Mouse (Mus musculus): ENCODE measurements around the gene Iqschfp. TPM values are rescaled to one million over a fixed set of nuclear protein-coding genes. Genes with fewer than 3 reads are reported as not detected.
"Not testable (repeated sequence)": the region's sequence is repeated elsewhere in the genome, so short reads cannot be mapped to it uniquely, and the experiment has no call there.

Gene Iqschfp
- polyA plus RNA-seq, 1 experiment from 2014 or later, result not detected

DNA sequence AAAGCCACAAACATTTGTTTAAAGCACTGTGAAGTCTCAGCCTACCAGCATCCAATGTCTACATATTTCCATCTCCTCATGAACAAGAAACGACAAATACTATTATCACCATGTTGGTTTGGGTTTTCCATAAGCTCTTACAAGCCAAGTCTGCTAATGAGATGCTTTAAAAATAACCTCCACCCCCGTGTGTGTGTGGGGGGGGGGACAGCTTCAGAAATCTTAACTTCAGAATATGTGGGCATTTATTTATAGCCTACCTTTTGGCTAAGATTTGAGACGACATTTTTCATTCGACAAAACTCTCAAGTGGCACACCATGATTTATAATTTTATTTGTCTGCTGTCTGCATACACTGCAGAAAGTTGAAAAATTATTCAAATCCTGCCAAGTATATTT, 185.4 kb downstream of the Iqschfp start:
- no peak overlapping the region for H3K27ac ChIP-seq (ENCODE audit: low read depth)
- DNase-seq, result no peak
- no peak overlapping the region for H3K4me2 ChIP-seq (ENCODE audit: low read depth, low read length)
- no peaks in the 10 kb centered on the region for H3K36me3 ChIP-seq (replicated peaks; ENCODE audit: insufficient read depth, low read length)
- no peak for TF ChIP-seq EP300 (IDR thresholded peaks at IDR 0.05; ENCODE audit: low read depth)
- no peak for TF ChIP-seq CTCF (IDR thresholded peaks at IDR 0.05; ENCODE audit: low read depth)
- ATAC-seq, result no peak
- H3K9me3 ChIP-seq (ENCODE audit: low read length), result no peaks in the 10 kb centered on the region
- WGBS (ENCODE audit: insufficient replicate concordance), result 59% methylated on average over 4 of the region's 4 CpGs
- no peaks in the 10 kb centered on the region for H3K4me1 ChIP-seq (ENCODE audit: insufficient read depth)
- no peaks in the 10 kb centered on the region for H3K27me3 ChIP-seq (ENCODE audit: insufficient read depth, low read length)
- H3K4me3 ChIP-seq (ENCODE audit: low read depth, low read length), result no peak overlapping the region
- no peak overlapping the region for H3K9ac ChIP-seq (replicated peaks)

DNA sequence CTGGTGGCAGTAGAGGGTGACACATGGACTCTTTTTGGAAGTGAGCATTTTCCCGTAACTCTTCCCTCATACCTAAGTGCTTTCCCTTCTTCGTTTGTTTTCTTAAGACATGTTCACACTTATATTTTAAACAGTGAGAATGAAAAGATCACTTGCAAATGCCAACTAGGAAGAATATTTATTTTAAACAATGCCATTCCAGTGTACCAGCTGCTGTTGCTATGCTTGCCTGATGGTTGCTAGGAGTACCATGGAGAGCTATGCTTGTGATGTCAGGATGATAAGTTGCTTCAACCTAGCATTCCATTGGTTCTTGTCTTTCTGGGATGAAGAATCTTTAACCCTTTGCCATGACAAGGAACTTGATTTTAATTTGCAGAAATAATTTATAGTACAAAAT, 193.0 kb downstream of the Iqschfp start:
- TF ChIP-seq CTCF (IDR thresholded peaks at IDR 0.05; ENCODE audit: low read depth), result no peak
- no peak for TF ChIP-seq EP300 (IDR thresholded peaks at IDR 0.05; ENCODE audit: low read depth)
- Histone ChIP-seq H3K4me2 (ENCODE audit: low read depth, low read length) (no peak overlapping the region), H3K4me1 (ENCODE audit: insufficient read depth) (no peaks in the 10 kb centered on the region), H3K27ac (ENCODE audit: low read depth) (no peak overlapping the region), H3K9ac (replicated peaks) (no peak overlapping the region), H3K36me3 (replicated peaks; ENCODE audit: insufficient read depth, low read length) (no peaks in the 10 kb centered on the region), H3K4me3 (ENCODE audit: low read depth, low read length) (no peak overlapping the region), H3K27me3 (ENCODE audit: insufficient read depth, low read length) (no peaks in the 10 kb centered on the region), H3K9me3 (ENCODE audit: low read length) (no peaks in the 10 kb centered on the region)
- 84% methylated on average over 2 of the region's 2 CpGs for WGBS (ENCODE audit: insufficient replicate concordance)
- DNase-seq (no peak), ATAC-seq (no peak)

DNA sequence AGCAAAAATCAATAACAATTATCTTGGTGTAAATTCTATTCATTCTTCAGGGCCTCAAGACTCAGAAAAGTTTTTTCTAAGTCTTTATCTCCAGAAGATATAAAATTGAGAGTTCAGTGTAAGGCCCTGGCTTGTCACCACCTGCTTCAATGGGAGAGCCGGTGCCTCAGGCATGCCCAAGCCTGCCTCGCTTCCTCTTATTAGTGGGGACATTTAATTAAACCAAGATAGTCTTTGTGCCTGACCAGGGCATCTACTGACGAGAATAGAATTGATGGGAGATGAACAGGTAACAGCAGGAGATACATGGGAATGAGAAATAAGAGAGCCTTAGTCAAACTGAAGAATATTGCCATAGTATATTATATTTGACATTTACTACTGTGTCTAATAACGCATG, 200.1 kb downstream of the Iqschfp start:
- H3K9me3 ChIP-seq (ENCODE audit: low read length), result no peaks in the 10 kb centered on the region
- no peak overlapping the region for H3K4me3 ChIP-seq (ENCODE audit: low read depth, low read length)
- DNase-seq, result no peak
- H3K36me3 ChIP-seq (replicated peaks; ENCODE audit: insufficient read depth, low read length), result no peaks in the 10 kb centered on the region
- TF ChIP-seq EP300 (IDR thresholded peaks at IDR 0.05; ENCODE audit: low read depth) (no peak), CTCF (IDR thresholded peaks at IDR 0.05; ENCODE audit: low read depth) (no peak)
- H3K9ac ChIP-seq (replicated peaks), result no peak overlapping the region
- ATAC-seq, result no peak
- H3K4me1 ChIP-seq (ENCODE audit: insufficient read depth), result no peaks in the 10 kb centered on the region
- no peak overlapping the region for H3K27ac ChIP-seq (ENCODE audit: low read depth)
- no peak overlapping the region for H3K4me2 ChIP-seq (ENCODE audit: low read depth, low read length)
- WGBS (ENCODE audit: insufficient replicate concordance), result 77% methylated on average over 4 of the region's 4 CpGs
- no peaks in the 10 kb centered on the region for H3K27me3 ChIP-seq (ENCODE audit: insufficient read depth, low read length)

DNA sequence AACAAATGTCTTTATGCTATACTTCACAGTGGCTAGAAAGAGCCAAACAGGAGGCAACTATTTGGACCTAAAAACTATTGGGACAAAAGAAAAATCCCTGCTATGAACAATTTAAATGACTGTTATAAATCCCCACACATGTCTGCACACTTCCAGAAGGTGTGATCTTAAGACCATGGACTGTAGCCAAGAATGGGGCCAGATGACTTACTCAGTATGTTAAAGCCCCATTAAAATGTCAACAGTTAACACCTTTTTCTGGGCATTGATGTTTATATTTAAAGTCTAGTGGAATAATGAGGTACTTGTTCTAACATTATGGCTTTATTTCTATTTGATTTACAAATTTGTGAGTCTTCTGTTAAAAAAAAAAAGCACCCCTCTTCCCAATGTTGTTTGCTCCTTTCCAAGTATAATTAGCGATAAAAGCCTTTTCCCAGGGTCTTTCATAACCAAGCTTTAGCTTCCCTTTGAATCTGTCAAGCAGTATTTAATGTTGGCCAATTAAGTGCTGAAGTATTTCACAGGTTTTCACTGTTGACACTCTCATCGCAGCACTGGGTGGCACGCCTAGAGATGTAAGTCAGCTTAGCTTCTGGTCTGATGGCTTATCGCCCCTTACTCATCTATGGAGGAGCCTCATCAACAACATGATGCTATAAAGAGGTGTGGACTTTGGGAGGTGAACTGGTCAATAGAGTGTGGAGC, 204.8 kb downstream of the Iqschfp start:
- TF ChIP-seq EP300 (IDR thresholded peaks at IDR 0.05; ENCODE audit: low read depth) (no peak), CTCF (IDR thresholded peaks at IDR 0.05; ENCODE audit: low read depth) (no peak)
- H3K36me3 ChIP-seq (replicated peaks; ENCODE audit: insufficient read depth, low read length), result no peaks in the 10 kb centered on the region
- DNase-seq (no peak), ATAC-seq (no peak)
- 72% methylated on average over 4 of the region's 4 CpGs for WGBS (ENCODE audit: insufficient replicate concordance)
- H3K9me3 ChIP-seq (ENCODE audit: low read length), result no peaks in the 10 kb centered on the region
- no peaks in the 10 kb centered on the region for H3K27me3 ChIP-seq (ENCODE audit: insufficient read depth, low read length)
- H3K9ac ChIP-seq (replicated peaks), result no peak overlapping the region
- no peak overlapping the region for H3K4me3 ChIP-seq (ENCODE audit: low read depth, low read length)
- no peak overlapping the region for H3K4me2 ChIP-seq (ENCODE audit: low read depth, low read length)
- H3K4me1 ChIP-seq (ENCODE audit: insufficient read depth), result no peaks in the 10 kb centered on the region
- H3K27ac ChIP-seq (ENCODE audit: low read depth), result no peak overlapping the region

DNA sequence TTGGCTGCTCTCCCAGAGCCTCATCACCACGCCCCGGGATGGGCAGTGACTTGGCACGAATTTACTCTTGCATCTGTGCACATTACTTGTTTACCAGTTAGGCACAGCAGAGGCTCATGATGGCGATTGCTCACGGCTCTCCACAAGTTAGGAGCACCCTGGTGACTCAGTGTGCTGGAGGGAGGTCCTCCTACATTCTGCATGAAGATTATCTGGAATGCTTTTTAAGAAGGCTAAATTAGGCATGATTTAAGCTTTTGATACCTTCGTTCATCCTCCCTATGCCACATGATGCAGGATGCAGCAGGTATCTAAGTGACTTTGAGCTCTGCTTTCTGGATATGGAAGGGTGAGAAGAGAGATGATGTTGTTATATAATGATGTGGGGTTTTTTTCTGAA, 207.5 kb downstream of the Iqschfp start:
- not testable (repeated sequence) for ATAC-seq; H3K4me3 ChIP-seq (ENCODE audit: low read depth, low read length); H3K4me2 ChIP-seq (ENCODE audit: low read depth, low read length); H3K9me3 ChIP-seq (ENCODE audit: low read length); H3K4me1 ChIP-seq (ENCODE audit: insufficient read depth); DNase-seq; H3K27me3 ChIP-seq (ENCODE audit: insufficient read depth, low read length); H3K27ac ChIP-seq (ENCODE audit: low read depth); H3K36me3 ChIP-seq (replicated peaks; ENCODE audit: insufficient read depth, low read length); H3K9ac ChIP-seq (replicated peaks)
- 67% methylated on average over 6 of the region's 6 CpGs for WGBS (ENCODE audit: insufficient replicate concordance)

DNA sequence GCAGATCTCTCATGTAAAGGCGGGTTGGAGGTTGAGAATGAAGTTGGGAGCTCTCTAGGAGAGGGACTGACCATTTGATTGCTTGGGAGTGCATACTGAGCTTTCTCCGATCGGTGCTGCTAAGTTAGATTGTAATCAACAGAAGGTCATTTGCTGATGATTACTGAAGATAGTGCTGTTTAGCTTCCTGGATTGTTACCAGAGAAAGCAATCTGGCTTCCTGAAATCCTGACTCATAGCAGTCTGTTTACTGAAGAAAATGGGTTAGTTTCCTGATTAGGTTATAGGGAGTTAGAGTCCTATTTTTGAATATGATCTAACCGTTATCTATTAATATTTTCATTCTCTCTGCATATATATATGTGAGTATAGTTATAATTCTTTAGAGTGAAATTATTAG, 209.3 kb downstream of the Iqschfp start:
- DNase-seq (no peak), ATAC-seq (no peak)
- Histone ChIP-seq H3K4me1 (ENCODE audit: insufficient read depth) (no peaks in the 10 kb centered on the region), H3K27ac (ENCODE audit: low read depth) (no peak overlapping the region), H3K9me3 (ENCODE audit: low read length) (no peaks in the 10 kb centered on the region), H3K9ac (replicated peaks) (no peak overlapping the region), H3K4me2 (ENCODE audit: low read depth, low read length) (no peak overlapping the region), H3K4me3 (ENCODE audit: low read depth, low read length) (no peak overlapping the region), H3K27me3 (ENCODE audit: insufficient read depth, low read length) (no peaks in the 10 kb centered on the region), H3K36me3 (replicated peaks; ENCODE audit: insufficient read depth, low read length) (no peaks in the 10 kb centered on the region)
- WGBS (ENCODE audit: insufficient replicate concordance), result 52% methylated on average over 4 of the region's 4 CpGs
- TF ChIP-seq EP300 (IDR thresholded peaks at IDR 0.05; ENCODE audit: low read depth) (no peak), CTCF (IDR thresholded peaks at IDR 0.05; ENCODE audit: low read depth) (no peak)

All from liver, postnatal 0 days (tissue).